Mouse (Mus musculus): ENCODE results near the gene Ptprn. TPM values are rescaled to one million over a fixed set of nuclear protein-coding genes. Genes with fewer than 3 reads are reported as not detected.

Ptprn gene
- polyA plus RNA-seq (2015; fragmentation: Nextera tagmentation; extraction: Ambion mirVana): 0.11 and 0.13 TPM in 2 replicates

DNA sequence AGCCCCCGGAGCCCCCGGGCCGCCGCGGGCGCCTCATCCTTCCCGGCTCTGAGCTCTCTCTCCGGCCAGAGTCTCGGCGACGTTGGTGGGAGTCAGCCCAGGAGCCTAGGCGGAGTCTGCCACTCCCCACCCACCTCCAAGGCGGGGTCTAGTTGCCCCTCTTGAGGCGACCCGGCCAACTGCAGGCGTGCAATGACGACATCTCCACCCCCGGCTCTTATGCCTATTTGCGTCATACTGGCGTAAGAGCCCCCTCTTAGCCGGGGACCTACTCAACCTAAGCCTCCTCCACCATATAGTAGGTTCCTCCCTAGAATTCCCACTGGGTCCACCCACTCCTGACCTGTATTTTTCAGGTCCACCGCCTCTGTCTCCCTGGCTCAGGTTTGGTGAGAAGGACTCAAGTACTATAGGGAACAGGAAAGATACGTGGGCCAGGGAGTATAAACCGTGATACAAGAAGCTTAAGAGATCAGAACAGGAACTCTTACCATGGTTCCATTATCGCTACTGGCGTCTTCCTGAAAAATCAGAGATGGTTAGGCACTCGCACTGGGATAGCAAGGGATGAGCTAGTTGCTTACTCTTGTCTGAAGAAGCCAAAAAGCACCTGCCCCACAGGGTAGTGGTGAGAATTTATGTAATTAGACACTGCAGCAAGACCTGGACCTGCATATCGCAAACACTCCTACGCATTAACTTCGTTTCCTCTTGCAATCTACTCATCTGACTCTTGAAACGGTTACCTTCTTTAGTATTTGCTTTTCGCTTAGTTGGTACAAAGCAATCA is at the start of gene Ptprn:
Ptprn (minus strand) TSS at position 412 of the 790 bp plus-strand sequence.

DNA sequence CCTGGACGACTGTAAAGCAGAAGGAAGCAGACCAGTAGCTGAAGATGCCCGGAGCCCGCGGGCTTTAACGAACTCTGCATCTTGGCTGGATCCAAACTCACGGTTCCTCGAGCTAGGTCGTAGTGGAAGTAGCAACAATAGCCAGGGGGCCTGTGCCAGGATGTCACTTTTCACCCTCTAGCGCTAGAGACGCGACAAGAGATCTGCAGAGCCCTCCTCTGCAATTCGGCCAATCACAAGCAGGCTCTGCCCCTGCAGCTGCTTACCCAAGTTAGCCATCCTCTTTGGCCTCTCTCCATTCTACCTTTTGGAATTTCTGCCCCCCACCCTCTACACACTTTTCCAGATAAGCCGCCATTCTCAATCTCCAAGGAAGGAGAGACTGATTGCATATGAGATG is 13.9 kb upstream of the Ptprn start, which contains the start of gene Resp18:
Resp18 (minus strand) TSS at position 188 of the 400 bp plus-strand sequence.

DNA sequence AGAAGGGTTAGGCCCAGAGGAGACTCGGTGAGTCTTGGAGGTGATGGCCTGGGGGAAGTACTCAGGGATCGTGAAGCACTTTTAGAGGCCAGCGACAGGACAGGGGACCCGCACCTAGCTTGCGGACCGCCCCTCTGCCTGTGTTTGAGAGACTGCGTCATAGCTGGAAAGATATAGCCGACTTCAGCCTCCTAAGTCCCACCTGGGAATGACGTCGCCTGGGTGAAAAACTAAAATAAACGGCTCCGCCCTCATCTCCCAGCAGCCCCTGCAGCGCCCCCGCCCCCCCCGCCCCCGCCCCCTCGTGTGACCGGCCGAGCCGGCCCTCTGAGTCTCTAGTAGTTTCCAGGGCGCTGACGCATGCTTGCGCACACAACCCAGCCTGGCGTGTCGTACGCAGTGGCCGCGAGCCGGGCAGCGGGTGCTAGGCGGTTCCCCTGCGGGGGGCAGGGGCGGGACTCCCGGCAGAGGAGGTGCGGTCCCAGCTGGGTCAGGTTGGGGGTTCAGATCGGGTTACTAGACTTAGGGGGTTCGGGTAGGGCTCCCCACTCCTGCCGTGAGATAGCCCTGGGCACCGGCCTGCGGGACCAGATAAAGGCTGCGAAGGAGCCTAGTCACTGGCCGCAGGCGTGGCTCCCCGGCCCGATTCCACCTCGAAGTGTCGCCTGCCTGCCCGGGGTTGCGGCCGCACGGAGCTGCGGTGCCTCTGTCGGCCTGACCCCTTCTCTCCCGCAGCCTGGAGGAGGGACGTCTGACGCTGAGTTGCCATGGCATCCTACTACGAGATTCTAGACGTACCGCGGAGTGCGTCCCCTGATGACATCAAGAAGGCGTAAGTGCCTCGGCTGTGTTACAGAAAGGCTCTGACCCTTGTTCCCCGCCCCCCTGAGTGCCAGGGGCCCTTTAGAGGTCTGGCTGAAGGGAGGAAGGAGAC is 27.9 kb downstream of the Ptprn start, which contains the start of gene Dnajb2:
Dnajb2 (plus strand) TSS at position 290 of the 934 bp plus-strand sequence.

GRCm38 (mm10) chr1:75231664-75232152 is 32.6 kb downstream of the Ptprn start, which contains the start of gene A630095N17Rik:
Gene A630095N17Rik (minus strand): TSS chr1:75232102.

GRCm38 (mm10) chr1:75219531-75219930 is 44.8 kb downstream of the Ptprn start, which contains the start of gene Tuba4a:
Gene Tuba4a (minus strand): TSS chr1:75219865.

DNA sequence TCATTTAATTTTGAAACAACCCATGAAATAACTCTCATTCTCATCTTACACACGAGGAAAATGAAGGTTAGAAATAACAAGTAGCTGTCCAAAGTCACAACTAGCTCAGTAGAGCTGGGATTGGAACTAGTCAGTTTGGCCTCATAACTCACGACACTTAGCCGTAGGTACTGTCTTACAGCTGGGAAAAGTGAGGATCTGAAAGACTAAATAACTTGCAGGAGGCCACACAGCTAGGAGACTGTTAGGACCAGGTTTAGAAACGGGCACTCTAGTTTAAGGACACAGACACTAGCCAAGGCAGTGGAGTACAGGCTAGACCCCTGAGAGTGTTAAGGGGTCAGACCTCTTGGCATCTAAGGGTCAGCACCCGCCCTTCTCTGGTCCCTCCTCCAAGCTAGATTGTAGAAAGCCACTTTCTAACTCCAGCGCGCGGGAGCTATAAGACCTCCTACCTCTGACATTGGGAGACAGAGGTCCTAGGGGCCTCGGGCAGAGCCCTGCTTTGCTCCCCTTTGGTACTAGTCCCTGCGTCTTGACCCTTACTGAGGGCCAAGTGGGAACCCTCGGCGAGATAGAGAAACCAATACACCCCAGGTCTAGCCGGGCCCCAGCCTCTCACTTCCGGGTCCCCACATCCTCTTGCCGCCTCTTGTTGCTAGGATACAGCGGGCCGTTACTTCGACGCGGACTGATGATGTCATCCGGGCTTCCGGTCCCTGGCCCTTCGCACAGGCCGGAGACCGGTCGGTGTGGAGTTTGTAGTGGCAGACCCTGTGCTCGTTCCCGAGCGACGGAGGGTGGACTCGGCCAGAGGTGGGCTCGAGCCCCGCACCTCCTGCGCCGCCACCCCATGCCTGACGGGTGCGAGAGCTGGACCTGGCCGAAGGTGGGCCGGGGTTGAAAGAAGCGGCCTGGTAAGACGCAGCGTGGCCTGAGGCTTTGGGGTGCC is 53.9 kb downstream of the Ptprn start, which contains the start of the genes Glb1l and Stk16:
Glb1l (minus strand) TSS at position 678 of the 952 bp plus-strand sequence.
Stk16 (plus strand) TSS at position 703 of the 952 bp plus-strand sequence.

Small RNA genes within 50 kb of the gene (microRNA-seq; reads per million reads assigned to microRNA genes)
- 0 reads per million in 2 experiments for gene Gm27943

Other genes with a start within 250 kb of the Ptprn start
- gene Nhej1, start 139.3 kb downstream of the Ptprn start, polyA plus RNA-seq (2015; fragmentation: Nextera tagmentation; extraction: Ambion mirVana): 7.6 and 9.8 TPM in 2 replicates
- 0.09 and 0.15 TPM in 2 replicates for gene Slc23a3, start 130.6 kb downstream of the Ptprn start, polyA plus RNA-seq (2015; fragmentation: Nextera tagmentation; extraction: Ambion mirVana)
- gene Cnppd1, start 121.8 kb downstream of the Ptprn start, polyA plus RNA-seq (2015; fragmentation: Nextera tagmentation; extraction: Ambion mirVana): 30.1 and 31.4 TPM in 2 replicates
- gene Retreg2, start 121.7 kb downstream of the Ptprn start, polyA plus RNA-seq (2015; fragmentation: Nextera tagmentation; extraction: Ambion mirVana): 20.3 and 22.1 TPM in 2 replicates
- 23.6 and 26.7 TPM in 2 replicates for gene Zfand2b, start 95.9 kb downstream of the Ptprn start, polyA plus RNA-seq (2015; fragmentation: Nextera tagmentation; extraction: Ambion mirVana)
- 38.0 and 41.5 TPM in 2 replicates for gene Abcb6, start 84.1 kb downstream of the Ptprn start, polyA plus RNA-seq (2015; fragmentation: Nextera tagmentation; extraction: Ambion mirVana)
- gene Ankzf1, start 72.4 kb downstream of the Ptprn start, polyA plus RNA-seq (2015; fragmentation: Nextera tagmentation; extraction: Ambion mirVana): 10.5 and 11.8 TPM in 2 replicates
- 29.1 and 34.9 TPM in 2 replicates for gene Atg9a, start 72.3 kb downstream of the Ptprn start, polyA plus RNA-seq (2015; fragmentation: Nextera tagmentation; extraction: Ambion mirVana)
- 4.6 and 5.3 TPM in 2 replicates for gene Glb1l, start 53.7 kb downstream of the Ptprn start, polyA plus RNA-seq (2015; fragmentation: Nextera tagmentation; extraction: Ambion mirVana)
- 43.6 and 48.1 TPM in 2 replicates for gene Stk16, start 53.7 kb downstream of the Ptprn start, polyA plus RNA-seq (2015; fragmentation: Nextera tagmentation; extraction: Ambion mirVana)
- gene Tuba4a, start 44.6 kb downstream of the Ptprn start, polyA plus RNA-seq (2015; fragmentation: Nextera tagmentation; extraction: Ambion mirVana): 163 and 207 TPM in 2 replicates
- gene A630095N17Rik, start 32.4 kb downstream of the Ptprn start, polyA plus RNA-seq (2015; fragmentation: Nextera tagmentation; extraction: Ambion mirVana): not detected in 2 replicates
- gene Dnajb2, start 28.1 kb downstream of the Ptprn start, polyA plus RNA-seq (2015; fragmentation: Nextera tagmentation; extraction: Ambion mirVana): 27.1 and 28.1 TPM in 2 replicates
- 0.21 TPM in 1 of 2 replicates, not detected in the other for gene Resp18, start 13.9 kb upstream of the Ptprn start, polyA plus RNA-seq (2015; fragmentation: Nextera tagmentation; extraction: Ambion mirVana)
- 103 and 105 TPM in 2 replicates for gene Dnpep, start 53.5 kb upstream of the Ptprn start, polyA plus RNA-seq (2015; fragmentation: Nextera tagmentation; extraction: Ambion mirVana)
- 2,318 and 2,325 TPM in 2 replicates for gene Des, start 95.8 kb upstream of the Ptprn start, polyA plus RNA-seq (2015; fragmentation: Nextera tagmentation; extraction: Ambion mirVana)
- 12.7 and 16.2 TPM in 2 replicates for gene Speg, start 110.8 kb upstream of the Ptprn start, polyA plus RNA-seq (2015; fragmentation: Nextera tagmentation; extraction: Ambion mirVana)
- 40.2 and 53.0 TPM in 2 replicates for gene Gmppa, start 171.4 kb upstream of the Ptprn start, polyA plus RNA-seq (2015; fragmentation: Nextera tagmentation; extraction: Ambion mirVana)
- 0.05 TPM in 1 of 2 replicates, not detected in the other for gene Asic4, start 185.9 kb upstream of the Ptprn start, polyA plus RNA-seq (2015; fragmentation: Nextera tagmentation; extraction: Ambion mirVana)
- gene Chpf, start 214.8 kb upstream of the Ptprn start, polyA plus RNA-seq (2015; fragmentation: Nextera tagmentation; extraction: Ambion mirVana): 23.4 and 28.6 TPM in 2 replicates
- 0.66 and 0.79 TPM in 2 replicates for gene Tmem198, start 215.0 kb upstream of the Ptprn start, polyA plus RNA-seq (2015; fragmentation: Nextera tagmentation; extraction: Ambion mirVana)
- gene Obsl1, start 241.9 kb upstream of the Ptprn start, polyA plus RNA-seq (2015; fragmentation: Nextera tagmentation; extraction: Ambion mirVana): 64.7 and 73.8 TPM in 2 replicates
- 12.4 and 13.5 TPM in 2 replicates for gene Inha, start 242.6 kb upstream of the Ptprn start, polyA plus RNA-seq (2015; fragmentation: Nextera tagmentation; extraction: Ambion mirVana)